Mouse (Mus musculus): ENCODE data around the gene Fam20c. TPM values are rescaled to one million over a fixed set of nuclear protein-coding genes. Genes with fewer than 3 reads are reported as not detected.

Gene Fam20c
- total RNA-seq (2021) = 10 to 100 TPM in 1 of 2 experiments, 1 to 10 TPM in 1; 7.9 to 15.8 TPM
- long read RNA-seq, experiment 1, transcript Fam20c-201 (10 exons, 3,582 nt) = major isoform, 30 of 34 reads
- long read RNA-seq, experiment 1, partial matches to known transcripts = 2 of 34 reads
- long read RNA-seq, experiment 1, other reads (novel, unspliced or antisense) = 0 of 34 reads
- long read RNA-seq, experiment 2, transcript Fam20c-201 (10 exons, 3,582 nt) = major isoform, 15 of 18 reads
- long read RNA-seq, experiment 2, partial matches to known transcripts = 3 of 18 reads
- long read RNA-seq, experiment 2, other reads (novel, unspliced or antisense) = 0 of 18 reads

DNA sequence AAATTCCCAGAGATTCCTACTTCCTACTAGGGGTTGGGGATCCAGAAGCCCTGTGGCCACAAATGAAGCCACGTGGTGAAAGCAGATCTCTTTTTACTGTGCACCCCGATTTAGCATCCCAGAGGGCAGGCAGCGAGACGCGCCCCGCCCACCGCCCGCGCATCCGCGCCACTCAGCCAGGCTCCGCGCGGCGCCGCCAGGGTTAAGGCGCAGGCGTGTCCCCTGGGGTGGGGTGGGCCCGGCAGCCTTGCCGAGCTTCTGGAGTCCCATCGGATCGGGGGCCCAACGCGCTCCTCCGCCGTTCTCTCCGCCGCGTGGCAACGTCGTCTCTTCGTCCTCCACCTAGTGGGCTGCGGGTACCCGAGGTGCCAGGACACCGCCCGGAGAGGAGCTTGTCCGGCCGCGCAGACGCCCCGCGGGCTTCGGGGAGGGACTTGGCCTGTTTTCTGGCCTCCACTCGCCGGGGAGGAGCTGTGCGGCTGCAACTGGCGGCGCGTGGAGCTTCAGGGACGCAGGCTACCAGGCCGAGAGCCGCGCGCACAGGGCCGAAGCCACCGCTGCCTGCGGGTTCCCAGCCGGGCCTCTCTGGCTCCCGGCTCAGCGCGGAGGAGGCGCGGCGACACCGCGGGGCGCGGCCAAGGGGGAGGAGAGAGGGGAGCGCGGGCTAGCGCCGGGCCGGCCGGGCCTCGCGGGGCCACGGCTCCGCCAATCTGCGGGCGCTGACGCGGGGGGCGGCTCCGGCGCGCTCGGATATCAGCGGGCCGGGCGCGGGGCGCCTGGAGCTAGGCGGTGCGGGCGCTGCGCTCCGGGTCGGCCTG is at the start of gene Fam20c:
TSS of gene Fam20c (plus strand) at position 212 of the 818 bp plus-strand sequence.
- DNase-seq (ENCODE audit: low spot score in 2 of 2) = peak; percentile 87

DNA sequence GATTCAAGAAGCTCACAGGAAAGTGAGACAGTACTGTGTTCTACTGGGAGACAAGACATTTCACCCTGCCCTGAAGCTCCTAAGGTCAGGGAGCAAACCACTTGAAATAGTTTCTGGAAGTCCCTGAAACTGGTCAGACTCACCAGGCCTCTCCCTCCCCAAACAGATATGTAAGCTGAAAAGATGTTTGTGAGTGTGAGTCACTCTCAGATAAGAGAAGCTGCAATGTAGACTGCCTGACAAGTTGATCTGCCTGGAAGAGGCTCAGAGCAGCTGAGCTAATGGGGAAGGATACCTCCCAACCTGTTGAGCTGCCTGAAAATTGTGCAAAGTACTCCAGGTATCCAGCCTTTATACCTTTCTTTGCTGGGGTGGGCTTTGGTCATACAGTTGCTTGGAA is 46.9 kb upstream of the Fam20c start:
- DNase-seq (ENCODE audit: low spot score in 2 of 2) = no peak

DNA sequence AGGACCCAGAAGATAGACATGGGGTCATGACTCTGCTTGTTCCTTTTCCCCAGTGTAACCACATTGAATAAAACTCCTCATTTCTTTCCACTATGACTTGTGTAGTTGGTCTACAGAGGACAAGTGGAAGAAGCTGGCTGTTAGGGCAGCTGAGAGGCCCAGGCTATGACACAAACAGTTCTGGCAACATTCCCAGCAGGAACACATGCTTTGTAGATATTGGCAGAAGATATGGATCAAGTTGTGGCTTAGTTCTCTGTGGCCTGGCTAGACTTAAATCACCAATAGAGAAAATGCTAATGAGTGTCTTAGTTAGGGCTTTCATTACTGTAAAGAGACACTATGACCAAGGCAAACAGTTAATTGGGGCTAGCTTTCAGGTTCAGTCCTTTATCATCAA is 45.7 kb upstream of the Fam20c start:
- DNase-seq (ENCODE audit: low spot score in 2 of 2) = no peak

DNA sequence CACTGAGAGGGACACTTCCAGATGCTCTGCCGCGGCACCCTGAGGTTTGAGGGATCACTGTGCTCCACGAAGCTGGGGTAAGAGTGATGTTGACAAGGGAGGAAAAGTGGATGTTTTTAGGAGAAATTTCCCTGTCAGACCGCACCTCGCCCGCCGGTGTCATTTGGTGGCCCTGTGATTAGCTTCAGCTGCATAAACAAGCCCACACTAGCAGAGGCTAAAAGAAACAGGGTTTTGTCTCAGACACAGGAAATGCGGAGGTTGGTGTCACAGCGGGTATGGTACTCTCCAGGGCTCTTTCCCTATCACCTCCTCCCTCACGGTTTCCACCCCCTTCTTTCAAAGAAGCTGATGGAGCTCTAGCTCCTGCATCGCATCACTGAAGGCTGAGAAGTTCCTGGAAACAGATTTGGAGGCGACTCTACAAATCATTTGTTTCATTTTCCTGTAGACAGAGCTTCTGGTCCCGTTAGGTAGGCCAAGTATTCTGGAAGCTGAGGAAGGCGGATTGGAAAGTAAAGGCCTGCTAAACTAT is 38.7 kb upstream of the Fam20c start:
- no peak for DNase-seq (ENCODE audit: low spot score in 2 of 2)

DNA sequence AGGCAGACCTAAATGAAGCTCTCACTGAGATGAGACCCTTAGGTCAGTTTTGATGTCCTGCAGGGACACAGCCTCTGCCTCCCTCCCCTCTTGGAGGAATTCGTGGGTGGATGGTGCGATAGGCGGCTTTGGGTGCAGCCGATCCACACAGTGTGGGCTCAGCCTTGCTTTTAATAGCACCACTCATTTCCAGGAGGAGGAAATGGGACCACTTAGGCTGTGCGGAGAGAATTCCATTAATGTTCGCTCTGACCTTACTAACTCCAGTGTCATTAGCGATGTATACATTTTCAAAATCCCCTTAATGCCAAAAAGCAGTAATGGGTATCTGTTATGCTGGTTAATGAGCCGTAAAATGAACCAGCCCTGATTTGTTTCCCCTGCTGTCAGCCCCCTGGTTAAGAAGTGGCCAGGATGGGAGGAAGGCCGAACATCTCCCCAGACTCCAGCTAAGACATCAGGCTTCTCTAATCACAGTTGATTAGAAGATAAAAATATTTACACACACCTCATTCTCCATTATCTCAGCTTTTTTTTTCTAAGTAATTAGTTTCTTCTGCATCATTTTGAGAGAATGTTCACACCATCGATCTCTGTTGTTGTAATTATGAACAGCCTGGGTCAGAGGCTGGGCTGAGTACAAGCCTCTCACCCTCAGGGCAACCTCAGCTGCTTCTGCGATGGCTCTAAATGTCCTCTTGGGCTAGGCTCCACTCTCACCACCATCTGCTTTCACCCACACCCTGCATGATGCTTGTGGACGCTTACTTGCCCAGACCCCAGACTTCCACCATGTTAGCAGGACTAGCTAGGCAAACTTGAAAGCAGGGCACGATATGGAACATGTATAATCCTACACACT is 33.8 kb upstream of the Fam20c start:
- no peak for DNase-seq (ENCODE audit: low spot score in 2 of 2)

DNA sequence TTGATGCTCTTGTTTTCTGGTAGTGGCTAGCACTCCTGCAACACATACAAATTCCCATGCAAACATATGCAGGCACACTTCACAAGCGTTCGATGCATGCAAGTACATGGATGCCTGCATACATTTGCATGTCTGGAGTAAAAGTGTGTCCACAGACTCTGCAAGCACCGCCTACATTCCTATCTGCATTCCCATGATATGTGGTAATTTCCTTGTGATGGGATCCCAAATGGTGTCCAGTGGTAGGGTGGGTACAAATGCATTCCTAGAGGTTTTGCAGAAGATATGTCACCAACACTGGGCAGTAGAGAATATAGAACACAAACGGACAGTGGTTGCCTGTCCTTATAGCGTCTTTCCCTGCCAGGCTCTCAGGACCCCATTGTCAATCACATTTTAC is 29.9 kb upstream of the Fam20c start:
- no peak for DNase-seq (ENCODE audit: low spot score in 2 of 2)

DNA sequence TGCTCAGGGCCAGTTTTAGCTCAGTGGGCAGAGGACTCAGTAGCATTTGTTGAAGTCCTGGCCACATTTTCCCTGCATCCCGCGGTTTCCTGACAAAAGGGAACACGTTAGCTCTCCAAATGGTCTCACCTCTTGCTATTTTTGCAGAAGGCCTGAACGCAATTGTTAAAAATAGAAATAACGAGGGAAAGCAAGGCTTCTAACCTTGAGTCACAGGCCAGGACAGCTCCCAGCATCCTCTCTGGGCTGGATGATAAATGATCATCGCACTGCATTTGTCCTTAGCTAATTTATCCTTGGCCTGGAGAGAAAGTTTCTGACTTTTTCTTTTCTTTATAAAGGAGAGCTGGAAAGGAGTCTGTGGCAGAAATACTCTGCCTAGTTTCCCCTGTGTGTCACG is 29.2 kb upstream of the Fam20c start:
- DNase-seq (ENCODE audit: low spot score in 2 of 2) = peak in 1 of 2 experiments; percentile 31

DNA sequence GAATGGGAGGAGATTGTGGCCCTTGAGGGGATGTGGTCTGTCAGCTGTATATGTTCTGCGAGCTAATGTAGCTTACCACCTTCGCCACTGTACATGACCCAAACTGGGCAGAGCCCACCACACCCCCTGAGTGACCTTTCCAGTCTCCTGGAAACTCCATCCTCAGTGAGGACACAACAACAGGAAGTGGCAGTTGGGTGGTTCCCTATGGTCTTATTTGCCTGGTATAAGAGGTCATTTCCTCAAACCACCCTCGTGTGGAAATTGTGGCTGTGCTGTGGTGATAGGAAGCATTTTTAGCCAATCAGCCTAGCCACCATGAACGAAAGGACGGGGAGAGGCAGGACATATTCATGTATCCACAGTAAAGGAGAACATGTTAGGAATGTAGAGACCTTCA is 23.5 kb upstream of the Fam20c start:
- no peak for DNase-seq (ENCODE audit: low spot score in 2 of 2)

DNA sequence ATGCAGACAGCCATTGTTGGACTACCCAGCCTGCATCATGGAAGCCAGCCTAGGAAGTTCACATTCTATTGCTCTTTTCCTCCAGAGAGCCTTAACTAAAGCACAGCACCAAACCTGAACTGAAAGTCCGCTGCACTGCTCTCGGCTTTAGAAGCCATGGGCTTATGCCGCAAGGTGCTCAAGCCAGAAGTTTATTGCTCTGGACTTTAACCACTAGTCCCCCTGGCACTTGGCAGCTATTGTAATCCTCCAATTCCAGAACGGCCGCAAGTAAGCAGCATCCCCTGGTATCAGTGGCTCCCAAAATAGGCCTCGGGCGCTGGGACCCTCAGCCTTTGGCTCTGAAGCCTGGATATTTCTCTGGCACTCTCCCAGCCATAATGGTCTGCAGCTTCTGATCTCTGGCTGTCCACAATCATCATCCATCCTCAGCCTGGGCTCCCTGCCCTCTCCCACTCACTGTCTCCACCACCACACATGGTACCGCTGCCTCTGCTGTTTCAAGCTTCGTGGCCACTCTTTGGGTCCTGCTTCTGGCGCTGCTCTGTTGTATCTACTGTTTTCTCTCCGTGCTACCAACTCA is 20.9 kb upstream of the Fam20c start:
- no peak for DNase-seq (ENCODE audit: low spot score in 2 of 2)

DNA sequence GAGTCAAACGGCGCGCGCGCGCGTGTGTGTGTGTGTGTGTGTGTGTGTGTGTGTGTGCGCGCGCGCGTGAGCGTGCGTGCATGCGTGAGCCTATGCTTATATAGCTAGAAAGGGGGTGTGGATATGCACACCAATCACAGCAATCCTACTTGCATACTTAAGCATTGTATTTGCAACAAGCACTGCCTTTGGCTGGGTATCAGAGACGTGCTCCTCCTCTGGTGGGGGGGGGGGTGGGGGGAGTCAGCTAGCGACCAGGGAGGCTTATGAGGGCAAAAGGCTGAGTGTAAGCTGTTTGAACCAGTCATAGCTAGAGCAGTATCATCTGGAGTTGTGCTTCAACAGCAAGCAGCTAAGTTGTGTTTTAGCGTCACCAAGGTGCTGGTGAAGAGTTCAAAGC is 20.3 kb upstream of the Fam20c start:
- DNase-seq (ENCODE audit: low spot score in 2 of 2) = no peak

DNA sequence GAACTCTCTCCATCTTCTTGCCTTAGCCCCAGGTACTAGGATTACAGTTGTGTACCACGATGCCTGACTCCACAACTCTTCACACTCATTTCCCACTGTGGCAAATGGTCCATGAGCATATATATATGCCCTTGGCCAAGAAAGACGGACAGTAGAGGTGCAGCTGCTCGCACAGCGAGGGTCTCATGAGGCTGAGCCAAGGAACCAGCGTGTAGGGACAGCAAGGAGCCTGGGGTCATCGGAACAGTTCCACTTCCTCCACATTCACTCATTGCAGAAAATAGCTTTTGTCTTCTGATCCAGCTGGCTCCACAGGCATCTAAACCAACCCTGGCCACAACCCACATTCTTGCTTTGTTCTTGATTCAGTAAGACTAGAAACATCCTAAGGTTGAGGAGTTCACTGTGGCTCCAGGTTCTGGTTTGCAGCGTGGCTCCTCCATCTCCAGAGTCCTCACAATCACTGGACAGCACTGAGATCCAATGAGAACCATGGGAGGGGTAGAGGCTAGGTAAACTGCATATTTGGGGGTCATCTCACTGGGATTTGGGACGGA is 19.0 kb upstream of the Fam20c start:
- DNase-seq (ENCODE audit: low spot score in 2 of 2) = no peak

DNA sequence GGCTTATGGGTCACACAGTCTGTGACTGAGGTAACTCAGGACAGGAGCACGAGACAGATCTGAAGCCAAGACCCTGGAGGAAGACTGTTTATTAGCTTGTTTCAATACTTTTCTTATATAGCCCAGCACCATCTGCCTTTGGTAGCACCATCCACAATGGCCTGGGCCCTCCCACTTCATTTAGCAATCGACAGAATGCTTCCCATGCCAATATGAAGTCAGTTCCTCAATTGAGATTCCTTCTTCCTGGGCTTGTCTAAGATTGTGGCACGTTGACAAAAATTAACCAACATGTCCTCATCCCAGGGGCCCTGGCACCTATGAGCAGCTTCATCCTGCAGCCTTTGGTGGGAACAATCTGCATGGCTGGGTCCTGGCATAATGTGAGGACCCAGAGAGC is 14.2 kb upstream of the Fam20c start:
- no peak for DNase-seq (ENCODE audit: low spot score in 2 of 2)

DNA sequence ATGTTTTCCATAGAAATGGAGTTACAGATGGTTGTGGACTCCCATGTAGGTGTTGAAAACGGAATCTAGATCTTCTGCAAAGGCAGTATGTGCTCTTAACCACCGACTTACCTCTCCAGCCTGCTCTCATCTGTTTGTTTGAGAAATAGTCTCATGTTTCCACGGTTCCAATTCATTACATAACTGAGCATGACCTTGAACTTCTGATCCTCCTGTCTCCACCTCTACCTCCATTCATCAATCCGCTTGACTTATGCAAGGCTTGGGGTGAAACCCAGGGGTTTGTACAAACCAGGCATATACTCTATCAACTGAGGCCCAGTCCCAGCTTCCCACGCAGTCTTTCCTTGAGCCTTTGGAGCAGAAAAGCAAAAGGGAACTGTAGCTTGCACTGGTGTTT is 12.8 kb upstream of the Fam20c start:
- DNase-seq (ENCODE audit: low spot score in 2 of 2) = no peak

DNA sequence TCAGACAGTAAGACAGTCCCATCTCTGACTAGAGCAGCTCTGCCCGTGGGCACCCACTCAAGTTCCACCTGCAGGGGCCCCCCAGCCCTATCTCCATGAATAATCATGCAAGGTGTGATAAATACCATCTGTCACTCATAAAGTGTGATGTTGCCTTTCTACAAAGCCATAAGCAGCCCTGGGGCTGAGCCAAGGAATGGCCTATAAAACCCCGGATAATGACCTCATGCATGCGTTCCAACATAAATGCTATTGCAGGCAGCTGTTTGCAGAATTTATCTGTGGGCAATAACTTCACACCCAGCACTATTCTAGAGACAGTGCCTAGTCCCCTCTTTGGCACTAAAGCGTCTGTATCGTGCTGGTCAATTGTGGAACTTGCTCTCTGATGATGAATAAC is 12.0 kb upstream of the Fam20c start:
- DNase-seq (ENCODE audit: low spot score in 2 of 2) = no peak

DNA sequence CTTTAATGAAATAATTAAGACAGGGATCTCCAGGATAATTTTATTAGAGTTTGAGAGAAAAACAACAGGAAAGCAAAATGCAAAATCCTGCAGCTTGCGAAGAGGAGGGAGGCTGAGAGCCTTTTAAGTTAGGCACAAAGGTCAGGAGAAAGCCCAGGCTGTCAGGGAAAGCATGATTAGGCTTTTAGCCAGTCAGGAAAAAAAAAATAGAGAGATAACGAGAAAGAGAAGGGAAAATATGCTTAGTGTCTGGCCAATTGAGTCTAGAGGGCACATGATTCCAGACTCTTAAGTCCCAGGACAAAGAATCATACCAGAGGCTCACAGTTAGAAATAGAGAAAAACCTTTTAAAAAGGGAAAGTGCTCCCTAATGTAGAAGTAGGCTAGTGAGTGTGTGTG is 10.7 kb upstream of the Fam20c start:
- no peak for DNase-seq (ENCODE audit: low spot score in 2 of 2)

DNA sequence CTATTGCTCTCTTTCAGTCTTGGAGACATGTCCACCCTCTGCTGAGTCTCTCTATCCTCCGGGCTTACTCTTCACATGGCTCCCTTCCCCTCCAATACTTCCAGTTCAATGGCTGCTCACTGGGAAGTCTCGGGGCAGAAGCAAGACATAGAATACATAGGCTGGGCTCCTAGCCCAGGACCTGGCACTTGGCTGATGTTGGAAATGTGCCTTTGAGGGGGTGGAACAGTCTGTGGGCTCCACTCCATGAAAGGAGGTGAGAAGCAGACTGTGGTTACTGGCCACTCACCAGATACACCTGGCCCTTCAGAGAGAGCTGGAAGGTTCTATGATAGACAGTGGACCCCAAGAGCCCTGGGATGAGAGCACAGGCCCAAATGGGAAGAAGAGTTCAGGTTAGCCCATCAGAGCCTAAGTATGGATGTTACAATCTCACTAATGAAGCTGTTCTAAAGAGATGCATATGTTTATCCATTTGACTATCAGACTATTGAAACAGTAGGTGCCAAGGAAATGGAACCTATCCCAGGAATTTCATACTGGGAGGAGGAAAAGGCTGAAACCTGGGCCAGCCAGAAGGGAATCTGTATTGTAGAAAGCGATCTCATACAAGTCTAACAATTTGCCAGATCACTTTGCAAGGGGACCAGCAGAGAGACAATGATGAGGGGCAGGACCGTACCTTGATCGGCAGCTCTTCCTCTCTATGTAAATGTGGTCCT is 8.8 kb upstream of the Fam20c start:
- no peak for DNase-seq (ENCODE audit: low spot score in 2 of 2)

DNA sequence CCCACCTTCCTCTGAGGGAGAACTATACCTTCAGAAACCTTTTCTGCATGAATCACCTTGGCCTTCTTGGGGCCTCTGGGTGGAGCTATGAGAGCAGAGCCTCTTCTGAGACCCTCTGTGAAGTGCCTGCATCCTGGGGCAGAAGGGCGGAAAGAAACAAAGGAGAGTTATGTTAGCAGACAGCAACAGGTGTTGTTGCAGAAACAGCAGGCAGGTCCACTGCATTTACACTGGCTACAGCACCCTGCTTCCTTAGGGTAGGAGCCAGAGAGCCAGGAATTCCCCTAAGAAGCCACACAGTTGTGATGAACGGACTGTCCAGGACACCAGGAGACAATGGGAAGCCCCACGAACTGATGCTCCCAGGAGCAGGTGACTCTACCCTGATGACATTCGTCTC is 1.0 kb upstream of the Fam20c start:
- no peak for DNase-seq (ENCODE audit: low spot score in 2 of 2)

DNA sequence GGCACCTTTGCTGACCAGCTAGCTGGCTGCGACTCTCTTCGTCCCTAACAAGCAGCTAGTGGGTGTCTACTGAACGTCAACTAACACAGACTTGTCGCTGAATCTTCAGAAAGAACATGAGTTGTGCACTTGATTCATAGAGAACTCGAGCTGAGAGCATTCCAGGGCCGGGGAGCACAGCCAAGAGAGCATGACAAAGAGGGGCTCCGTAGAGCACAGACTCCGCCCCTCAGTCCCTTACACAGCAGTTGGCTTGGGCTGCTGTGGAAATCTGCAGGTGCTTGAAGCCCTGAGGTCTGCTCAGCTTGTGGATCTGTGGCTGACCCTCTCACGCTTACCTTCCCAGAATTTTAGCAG is 390 bp upstream of the Fam20c start:
- DNase-seq (ENCODE audit: low spot score in 2 of 2) = peak in 1 of 2 experiments; percentile 9

DNA sequence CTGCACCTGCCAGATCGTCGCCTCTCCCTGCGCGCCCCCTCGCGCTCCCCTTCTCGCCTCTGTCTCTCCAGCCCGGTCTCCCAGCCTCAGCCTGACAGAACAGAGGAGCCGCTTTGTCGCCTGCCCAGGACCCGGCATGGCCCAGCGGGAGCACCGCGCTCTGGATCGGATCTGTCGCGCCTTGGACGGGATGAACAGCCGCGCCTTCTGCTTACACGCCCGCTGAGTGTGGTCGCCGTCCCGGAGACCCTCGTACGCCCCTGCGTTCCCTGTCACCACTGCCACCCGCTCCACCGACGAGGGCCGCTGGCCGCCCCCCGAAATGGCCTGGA is 773 bp downstream of the Fam20c start:
- DNase-seq (ENCODE audit: low spot score in 2 of 2) = no peak
